Mouse (Mus musculus) brain, embryonic 14.5 days (tissue): Measurements from ENCODE around the gene Slit3. TPM values are rescaled to one million over a fixed set of nuclear protein-coding genes. Genes with fewer than 3 reads are reported as not detected.

Experiments used
- DNase-seq: peaks from one replicate; pipeline ENCODE4 v3.0.0-alpha.2; 2011; ENCODE audit warnings: low read depth
- CTCF ChIP-seq: fragments of 200-500 bp; IDR thresholded peaks from 2 replicates; pipeline ENCODE4 v1.5.1; 2012; ENCODE audit warnings: inconsistent platforms, mild to moderate bottlenecking, moderate library complexity, borderline replicate concordance; ENCODE audit not compliant: insufficient read depth, insufficient read length; ENCODE audit errors: extremely low read depth
- POLR2A ChIP-seq: fragments of 200-500 bp; IDR thresholded peaks from 2 replicates; pipeline ENCODE4 v1.6.1; 2012; ENCODE audit warnings: mild to moderate bottlenecking, inconsistent platforms, borderline replicate concordance; ENCODE audit not compliant: poor library complexity, insufficient read depth, insufficient read length, severe bottlenecking; ENCODE audit errors: extremely low read depth
- polyA plus RNA-seq: library from polyadenylated mRNA; depleted of rRNA; stranded (reverse); fragments of >200 nt; gene quantifications from 2 replicates; pipeline ENCODE4 v1.2.3, GENCODE M21; 2012

The Slit3 gene
- polyA plus RNA-seq, 1 experiment, result 9.3 TPM

- TF ChIP-seq CTCF (no peak), POLR2A (no peak)
- DNase-seq, result no peak
These were observed 172.2 kb downstream of the Slit3 start for GRCm38 (mm10) chr11:35293197-35293596.

- peak; percentile 75 for DNase-seq
- TF ChIP-seq CTCF (no peak), POLR2A (no peak)
These were observed 173.6 kb downstream of the Slit3 start for GRCm38 (mm10) chr11:35294670-35295069.

GRCm38 (mm10) chr11:35295162-35295799, 174.3 kb downstream of the Slit3 start:
- no peak for TF ChIP-seq CTCF
- TF ChIP-seq POLR2A, result no peak
- peak; percentile 85 for DNase-seq

- DNase-seq, result no peak
- no peak for TF ChIP-seq CTCF
- no peak for TF ChIP-seq POLR2A
These were observed 175.8 kb downstream of the Slit3 start for GRCm38 (mm10) chr11:35296803-35297202.

GRCm38 (mm10) chr11:35297319-35297718, 176.3 kb downstream of the Slit3 start:
- TF ChIP-seq CTCF (no peak), POLR2A (no peak)
- DNase-seq, result no peak

- no peak for TF ChIP-seq CTCF
- no peak for TF ChIP-seq POLR2A
- peak; percentile 59 for DNase-seq
These were observed 177.5 kb downstream of the Slit3 start for GRCm38 (mm10) chr11:35298526-35298925.

GRCm38 (mm10) chr11:35299857-35300375, 178.9 kb downstream of the Slit3 start:
- peak; percentile 88 for DNase-seq
- TF ChIP-seq CTCF (no peak), POLR2A (no peak)

GRCm38 (mm10) chr11:35302272-35302671, 181.2 kb downstream of the Slit3 start:
- no peak for TF ChIP-seq POLR2A
- no peak for TF ChIP-seq CTCF
- no peak for DNase-seq

GRCm38 (mm10) chr11:35304216-35304975, 183.4 kb downstream of the Slit3 start:
- TF ChIP-seq POLR2A, result no peak
- peak; percentile 36 for DNase-seq

GRCm38 (mm10) chr11:35305111-35305510, 184.1 kb downstream of the Slit3 start:
- peak; percentile 51 for DNase-seq
- TF ChIP-seq CTCF, result no peak
- no peak for TF ChIP-seq POLR2A

GRCm38 (mm10) chr11:35305910-35306309, 184.9 kb downstream of the Slit3 start:
- peak; percentile 60 for DNase-seq
- no peak for TF ChIP-seq POLR2A
- TF ChIP-seq CTCF, result no peak
